8 mouse cellular contexts compared by ENCODE assay signal in the genomic region with DNA sequence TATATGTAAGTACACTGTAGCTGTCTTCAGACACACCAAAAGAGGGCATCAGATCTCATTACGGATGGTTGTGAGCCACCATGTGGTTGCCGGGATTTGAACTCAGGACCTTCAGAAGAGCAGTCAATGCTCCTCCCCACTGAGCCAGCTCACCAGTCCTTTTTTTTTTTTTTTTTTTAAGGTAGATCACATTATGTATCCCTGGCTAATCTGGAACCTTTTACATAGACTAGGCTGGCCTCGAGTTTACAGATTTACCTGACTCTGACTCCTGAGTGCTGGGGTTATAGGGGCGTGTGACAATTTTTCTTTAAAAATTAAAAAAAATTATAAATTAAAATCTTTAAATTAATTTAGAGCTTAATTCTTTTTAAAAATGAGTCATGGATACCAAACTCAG. TPM values are rescaled to one million over a fixed set of nuclear protein-coding genes. Genes with fewer than 3 reads are reported as not detected.
A peak's percentile ranks its signal among the peaks of the same experiment; 100 is the strongest.
DNase-seq lines count a peak whose midpoint lies in the region; ATAC-seq and TF ChIP-seq lines count a peak whose summit lies in the region.
"Not testable (repeated sequence)": the region's sequence is repeated elsewhere in the genome, so short reads cannot be mapped to it uniquely, and the experiment has no call there.

No protein-coding gene starts in this region.

- 76% methylated on average over 4 of the region's 4 CpGs for WGBS in embryonic facial prominence, embryonic 15.5 days
- 81% methylated on average over 4 of the region's 4 CpGs for WGBS in heart, embryonic 12.5 days
- 86% methylated on average over 4 of the region's 4 CpGs for WGBS in hindbrain, embryonic 12.5 days
- 80% methylated on average over 4 of the region's 4 CpGs for WGBS in kidney, embryonic 14.5 days
- 78% methylated on average over 4 of the region's 4 CpGs for WGBS in limb, embryonic 14.5 days
- WGBS in lung, embryonic 14.5 days, result 77% methylated on average over 4 of the region's 4 CpGs

- TF ChIP-seq CTCF in C2C12 (IDR thresholded peaks at IDR 0.05; ENCODE audit: control insufficient read depth, insufficient read depth, insufficient read length); lung, embryonic 14.5 days (IDR thresholded peaks at IDR 0.05; ENCODE audit: low read depth): not testable (repeated sequence)

- peaks cover 35% of the 10 kb centered on the region for H3K79me3 ChIP-seq in C2C12 (ENCODE audit: low read depth)

- H3K79me2 ChIP-seq in C2C12 (ENCODE audit: control insufficient read depth, insufficient read depth), result peaks cover 83% of the 10 kb centered on the region
- H3K79me2 ChIP-seq in myocyte (ENCODE audit: control insufficient read depth, insufficient read depth), result not testable (repeated sequence)

- H3K27ac ChIP-seq in embryonic facial prominence, embryonic 15.5 days (replicated peaks); heart, embryonic 12.5 days (ENCODE audit: poor library complexity, severe bottlenecking); hindbrain, embryonic 12.5 days; kidney, embryonic 14.5 days (ENCODE audit: low read depth, low read length); limb, embryonic 14.5 days (replicated peaks; ENCODE audit: low read depth, low read length): not testable (repeated sequence)
- H3K27ac ChIP-seq in lung, embryonic 14.5 days (ENCODE audit: low read depth), result 0 out of 2 replicates have a peak overlapping the region, but pooled peaks have one; percentile 89

- H3K4me1 ChIP-seq in embryonic facial prominence, embryonic 15.5 days, result peaks cover 46% of the 10 kb centered on the region
- H3K4me1 ChIP-seq in heart, embryonic 12.5 days (replicated peaks), result peaks cover 43% of the 10 kb centered on the region
- H3K4me1 ChIP-seq in hindbrain, embryonic 12.5 days, result peaks cover 42% of the 10 kb centered on the region
- H3K4me1 ChIP-seq in kidney, embryonic 14.5 days (ENCODE audit: control insufficient read depth, insufficient read depth, low read length), result peaks cover 31% of the 10 kb centered on the region
- peaks cover 39% of the 10 kb centered on the region for H3K4me1 ChIP-seq in limb, embryonic 14.5 days (ENCODE audit: control insufficient read depth, insufficient read depth, low read length)
- H3K4me1 ChIP-seq in lung, embryonic 14.5 days (ENCODE audit: insufficient read depth), result peaks cover 20% of the 10 kb centered on the region

- H3ac ChIP-seq in C2C12 (ENCODE audit: control insufficient read depth, insufficient read length, low read depth); myocyte (ENCODE audit: control insufficient read depth, insufficient read length): not testable (repeated sequence)

- not testable (repeated sequence) for TF ChIP-seq POLR2A in limb, embryonic 14.5 days (IDR thresholded peaks at IDR 0.05; ENCODE audit: borderline replicate concordance, extremely low read depth, insufficient read depth, insufficient read length); myocyte (IDR thresholded peaks at IDR 0.05; ENCODE audit: insufficient read length, low read depth)

- H3K4me3 ChIP-seq in C2C12 (ENCODE audit: insufficient read depth, poor library complexity, severe bottlenecking) (peak overlapping the region; percentile 63), myocyte (peak overlapping the region; percentile 27)
- peak overlapping the region; percentile 61; the same call in 1 of the 2 replicates for H3K4me3 ChIP-seq in embryonic facial prominence, embryonic 15.5 days (replicated peaks)
- H3K4me3 ChIP-seq in heart, embryonic 12.5 days, result peak overlapping the region; percentile 98; the same call in 1 of the 2 replicates
- not testable (repeated sequence) for H3K4me3 ChIP-seq in hindbrain, embryonic 12.5 days
- peak overlapping the region; percentile 75; the same call in 1 of the 2 replicates for H3K4me3 ChIP-seq in kidney, embryonic 14.5 days (ENCODE audit: low read length)
- H3K4me3 ChIP-seq in limb, embryonic 14.5 days (replicated peaks; ENCODE audit: low read length), result peak overlapping the region; percentile 76; the same call in 1 of the 2 replicates
- peak overlapping the region; percentile 75 for H3K4me3 ChIP-seq in lung, embryonic 14.5 days (ENCODE audit: low read depth, low read length)

- not testable (repeated sequence) for ATAC-seq in embryonic facial prominence, embryonic 15.5 days (ENCODE audit: insufficient number of reproducible peaks, low FRiP score, low TSS enrichment, low read depth); heart, embryonic 12.5 days (ENCODE audit: insufficient number of reproducible peaks, low FRiP score); hindbrain, embryonic 12.5 days (ENCODE audit: low FRiP score); kidney, embryonic 14.5 days (ENCODE audit: low FRiP score, low TSS enrichment); limb, embryonic 14.5 days (ENCODE audit: low FRiP score, low read depth); lung, embryonic 14.5 days (ENCODE audit: insufficient read depth)

- not testable (repeated sequence) for H3K9ac ChIP-seq in embryonic facial prominence, embryonic 15.5 days; hindbrain, embryonic 12.5 days; kidney, embryonic 14.5 days (ENCODE audit: low read depth, low read length); limb, embryonic 14.5 days (ENCODE audit: low read depth, low read length, severe bottlenecking); lung, embryonic 14.5 days
- 0 out of 2 replicates have a peak overlapping the region, but pooled peaks have one; percentile 97 for H3K9ac ChIP-seq in heart, embryonic 12.5 days

- not testable (repeated sequence) for DNase-seq in limb, embryonic 14.5 days (ENCODE audit: low spot score); lung, embryonic 14.5 days

- peak overlapping the region; percentile 76; the same call in 1 of the 2 replicates for H3K4me2 ChIP-seq in embryonic facial prominence, embryonic 15.5 days (replicated peaks)
- peak overlapping the region; percentile 96 for H3K4me2 ChIP-seq in heart, embryonic 12.5 days
- H3K4me2 ChIP-seq in hindbrain, embryonic 12.5 days (replicated peaks), result peak overlapping the region; percentile 88
- H3K4me2 ChIP-seq in kidney, embryonic 14.5 days (replicated peaks; ENCODE audit: low read depth, low read length), result peak overlapping the region; percentile 92; the same call in 1 of the 2 replicates
- peak overlapping the region; percentile 90 for H3K4me2 ChIP-seq in limb, embryonic 14.5 days (replicated peaks; ENCODE audit: low read depth, low read length, severe bottlenecking)
- H3K4me2 ChIP-seq in lung, embryonic 14.5 days, result peak overlapping the region; percentile 94
- peak overlapping the region; percentile 69 for H3K4me2 ChIP-seq in myocyte (ENCODE audit: low read depth)

- H3K27me3 ChIP-seq in C2C12 (ENCODE audit: control insufficient read depth, insufficient read depth, insufficient read length); embryonic facial prominence, embryonic 15.5 days; heart, embryonic 12.5 days (replicated peaks); hindbrain, embryonic 12.5 days; kidney, embryonic 14.5 days (ENCODE audit: control insufficient read depth, insufficient read depth, low read length); limb, embryonic 14.5 days (ENCODE audit: control insufficient read depth, insufficient read depth, low read length); lung, embryonic 14.5 days (ENCODE audit: insufficient read depth, low read length); myocyte (ENCODE audit: control insufficient read depth, insufficient read depth, insufficient read length): not testable (repeated sequence)

- peaks cover 13% of the 10 kb centered on the region for H3K36me3 ChIP-seq in C2C12 (ENCODE audit: control insufficient read depth, insufficient read depth)
- H3K36me3 ChIP-seq in embryonic facial prominence, embryonic 15.5 days; hindbrain, embryonic 12.5 days; limb, embryonic 14.5 days (ENCODE audit: control insufficient read depth, insufficient read depth, low read length); lung, embryonic 14.5 days (ENCODE audit: insufficient read depth); myocyte (ENCODE audit: control insufficient read depth, insufficient read depth): not testable (repeated sequence)
- peaks cover 29% of the 10 kb centered on the region for H3K36me3 ChIP-seq in heart, embryonic 12.5 days
- H3K36me3 ChIP-seq in kidney, embryonic 14.5 days (ENCODE audit: control insufficient read depth, insufficient read depth, low read length), result peaks cover 13% of the 10 kb centered on the region; the same call in 1 of the 2 replicates

- H3K9me3 ChIP-seq in embryonic facial prominence, embryonic 15.5 days (replicated peaks); heart, embryonic 12.5 days (replicated peaks); hindbrain, embryonic 12.5 days (replicated peaks); kidney, embryonic 14.5 days (ENCODE audit: control insufficient read depth, low read length); limb, embryonic 14.5 days (ENCODE audit: control insufficient read depth, low read length); lung, embryonic 14.5 days (ENCODE audit: low read depth, low read length): not testable (repeated sequence)

RNA-seq across cellular contexts. Expression of a gene that starts 1.3 kb away (rescaled TPM):
- 29.1 TPM for polyA plus RNA-seq in C2C12 (2012; fragmentation: generic; extraction: Trizol)
- 51.4 and 52.4 TPM in 2 replicates for polyA plus RNA-seq in embryonic facial prominence, embryonic 15.5 days (2015; fragmentation: Nextera tagmentation; extraction: Ambion mirVana)
- polyA plus RNA-seq in heart, embryonic 12.5 days (2016; fragmentation: Nextera tagmentation; extraction: Ambion mirVana), result 51.0 and 58.3 TPM in 2 replicates
- 34.5 and 38.7 TPM in 2 replicates for polyA plus RNA-seq in hindbrain, embryonic 12.5 days (2016; fragmentation: Nextera tagmentation; extraction: Ambion mirVana)
- 63.4 and 63.8 TPM in 2 replicates for polyA plus RNA-seq in kidney, embryonic 14.5 days (2014; fragmentation: Nextera tagmentation; extraction: Ambion mirVana)
- 69.7 and 87.4 TPM in 2 replicates for polyA plus RNA-seq in limb, embryonic 14.5 days (2012; rRNA removed)
- 56.9 and 66.1 TPM in 2 replicates for polyA plus RNA-seq in limb, embryonic 14.5 days (2014; fragmentation: Nextera tagmentation; extraction: Ambion mirVana)
- polyA plus RNA-seq in lung, embryonic 14.5 days (2014; fragmentation: Nextera tagmentation; extraction: Ambion mirVana), result 42.7 and 42.8 TPM in 2 replicates
- 29.2 TPM for polyA plus RNA-seq in myocyte (2012; fragmentation: generic; extraction: Trizol)

RNA-seq across cellular contexts. Expression of a gene that starts 1.5 kb away (rescaled TPM):
- polyA plus RNA-seq in C2C12 (2012; fragmentation: generic; extraction: Trizol) (12.5 TPM), myocyte (2012; fragmentation: generic; extraction: Trizol) (19.5 TPM)
- 16.2 and 16.3 TPM in 2 replicates for polyA plus RNA-seq in embryonic facial prominence, embryonic 15.5 days (2015; fragmentation: Nextera tagmentation; extraction: Ambion mirVana)
- 18.6 and 19.6 TPM in 2 replicates for polyA plus RNA-seq in heart, embryonic 12.5 days (2016; fragmentation: Nextera tagmentation; extraction: Ambion mirVana)
- 18.0 and 19.1 TPM in 2 replicates for polyA plus RNA-seq in hindbrain, embryonic 12.5 days (2016; fragmentation: Nextera tagmentation; extraction: Ambion mirVana)
- polyA plus RNA-seq in kidney, embryonic 14.5 days (2014; fragmentation: Nextera tagmentation; extraction: Ambion mirVana), result 16.4 and 18.7 TPM in 2 replicates
- polyA plus RNA-seq in limb, embryonic 14.5 days (2012; rRNA removed), result 19.2 and 25.6 TPM in 2 replicates
- polyA plus RNA-seq in limb, embryonic 14.5 days (2014; fragmentation: Nextera tagmentation; extraction: Ambion mirVana), result 13.7 and 20.5 TPM in 2 replicates
- 14.1 and 16.4 TPM in 2 replicates for polyA plus RNA-seq in lung, embryonic 14.5 days (2014; fragmentation: Nextera tagmentation; extraction: Ambion mirVana)
